In the genomic region with DNA sequence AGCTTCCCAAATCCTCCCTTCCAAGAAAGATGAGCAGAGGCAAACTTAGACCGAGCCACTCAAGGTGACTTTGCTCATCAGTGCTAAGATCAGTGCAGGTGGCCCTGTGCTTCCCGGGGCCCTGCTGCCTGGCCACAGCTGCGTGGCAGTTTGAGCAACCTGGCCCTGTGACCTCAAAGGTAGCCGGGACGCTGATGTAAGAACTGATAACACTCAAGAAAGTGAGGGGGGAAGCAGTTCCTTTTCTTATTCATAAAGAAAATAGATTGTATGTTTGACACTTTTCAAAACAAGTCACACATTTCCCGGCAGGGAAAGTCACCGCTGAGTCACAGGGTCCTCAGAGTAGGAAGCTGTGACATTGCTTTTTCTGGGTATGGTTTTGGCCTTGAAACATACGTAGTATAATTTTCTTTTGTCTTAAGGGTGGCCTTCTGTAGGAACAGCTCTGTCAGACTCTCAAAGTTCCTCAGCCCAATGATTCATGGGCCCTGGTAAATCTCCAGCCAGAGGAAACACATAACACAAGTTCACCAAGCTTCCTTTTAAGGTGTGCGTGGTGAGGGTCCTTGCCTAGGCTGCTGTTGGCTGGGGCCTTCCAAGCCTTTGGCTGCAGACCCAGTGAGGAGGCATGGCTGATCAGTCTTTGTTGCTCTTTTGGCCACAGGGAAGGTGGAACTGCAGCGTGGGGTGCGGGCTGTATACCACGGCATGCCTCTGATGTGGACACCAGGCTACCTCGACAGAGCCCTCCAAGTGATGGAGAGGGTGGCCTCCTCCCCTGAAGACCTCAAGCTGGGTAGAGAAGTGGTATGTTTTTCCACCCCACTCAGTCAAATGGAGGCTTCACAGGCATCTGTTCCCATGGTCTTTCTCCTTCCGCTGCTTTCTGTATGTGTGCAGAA, we compare ENCODE assay signal across 16 mouse cellular contexts.
DNase-seq lines count a peak whose midpoint lies in the region; ATAC-seq and TF ChIP-seq lines count a peak whose summit lies in the region.
"Had no signal": no experiment of that assay in that cellular context is flagged by ENCODE, and none has a peak within 500 bp of the region (broad histone marks: within the 10 kb centered on the region; RNA-seq: fewer than 3 reads in every experiment).

No protein-coding gene starts in this region.

- no peak for ATAC-seq in heart, embryonic 13.5 days (ENCODE audit: extremely low read depth, insufficient number of reproducible peaks, low FRiP score, low TSS enrichment)
- ATAC-seq: forebrain, postnatal 0 days; intestine, embryonic 15.5 days had no signal

- TF ChIP-seq POLR2A in thymus, adult 2 months (IDR thresholded peaks at IDR 0.05; ENCODE audit: control insufficient read depth, extremely low read depth, insufficient read depth, low read length, poor library complexity): no peak

- no peaks in the 10 kb centered on the region for H3K9me3 ChIP-seq in heart, embryonic 13.5 days
- no peaks in the 10 kb centered on the region for H3K9me3 ChIP-seq in hindbrain, embryonic 10.5 days
- H3K9me3 ChIP-seq: intestine, embryonic 15.5 days; midbrain, embryonic 10.5 days had no signal

- H3K4me2 ChIP-seq in heart, embryonic 13.5 days: no peak overlapping the region
- H3K4me2 ChIP-seq: hindbrain, embryonic 14.5 days; intestine, embryonic 15.5 days had no signal

- H3K27ac ChIP-seq in heart, embryonic 13.5 days (replicated peaks): no peak overlapping the region
- peak overlapping the region; percentile 27 for H3K27ac ChIP-seq in thymus, adult 2 months (ENCODE audit: control insufficient read depth, insufficient read depth, low read length)
- H3K27ac ChIP-seq in hindbrain, embryonic 10.5 days: no peak overlapping the region
- H3K27ac ChIP-seq: gastrocnemius, adult 2 months; hindbrain, embryonic 14.5 days; intestine, embryonic 15.5 days; midbrain, embryonic 10.5 days had no signal

- H3K4me3 ChIP-seq in heart, embryonic 13.5 days: no peak overlapping the region
- no peak overlapping the region for H3K4me3 ChIP-seq in thymus, adult 2 months (ENCODE audit: control insufficient read depth, insufficient read depth, low read length)
- H3K4me3 ChIP-seq in hindbrain, embryonic 10.5 days: no peak overlapping the region
- H3K4me3 ChIP-seq: erythroblast, embryonic 14.5 days; gastrocnemius, adult 2 months; intestine, embryonic 15.5 days; midbrain, embryonic 10.5 days had no signal

- 0 out of 2 replicates have a peak overlapping the region, but pooled peaks have one; percentile 3 for H3K9ac ChIP-seq in heart, embryonic 13.5 days
- H3K9ac ChIP-seq: forebrain, postnatal 0 days; hindbrain, embryonic 14.5 days; intestine, embryonic 15.5 days had no signal

- DNase-seq in heart, adult 18-20 months: no peak
- DNase-seq in 416B (ENCODE audit: low read depth): peak; percentile 81
- peak; percentile 44 for DNase-seq in CD4-positive helper T cell, adult 2 months (ENCODE audit: low read depth, low spot score)
- DNase-seq in thymus, adult 2 months: no peak
- DNase-seq in hindbrain, embryonic 10.5 days (ENCODE audit: low spot score): no peak
- no peak for DNase-seq in kidney, postnatal 4 days
- DNase-seq: forebrain, postnatal 0 days; gastrocnemius, adult 2 months; layer of hippocampus, postnatal 36 days; lung, adult 18-20 months had no signal

- no peaks in the 10 kb centered on the region for H3K27me3 ChIP-seq in heart, embryonic 13.5 days (replicated peaks)
- H3K27me3 ChIP-seq in thymus, adult 2 months (ENCODE audit: control insufficient read depth, insufficient read depth, low read length): no peaks in the 10 kb centered on the region
- H3K27me3 ChIP-seq in hindbrain, embryonic 10.5 days (ENCODE audit: insufficient read depth, poor library complexity, severe bottlenecking): no peaks in the 10 kb centered on the region
- H3K27me3 ChIP-seq: CH12.LX; intestine, embryonic 15.5 days had no signal

- no peak for TF ChIP-seq CTCF in thymus, adult 2 months (IDR thresholded peaks at IDR 0.05; ENCODE audit: borderline replicate concordance, control insufficient read depth, extremely low read depth, insufficient read depth, low read length, poor library complexity)

- peaks cover 45% of the 10 kb centered on the region for H3K4me1 ChIP-seq in heart, embryonic 13.5 days
- H3K4me1 ChIP-seq in thymus, adult 2 months (replicated peaks; ENCODE audit: control insufficient read depth, insufficient read depth, low read length): peaks cover 33% of the 10 kb centered on the region
- peaks cover 39% of the 10 kb centered on the region for H3K4me1 ChIP-seq in hindbrain, embryonic 10.5 days (replicated peaks)

- H3K36me3 ChIP-seq in heart, embryonic 13.5 days: peaks cover 84% of the 10 kb centered on the region
- no peaks in the 10 kb centered on the region for H3K36me3 ChIP-seq in thymus, adult 2 months (ENCODE audit: control insufficient read depth, insufficient read depth, low read length)
- peaks cover 80% of the 10 kb centered on the region for H3K36me3 ChIP-seq in hindbrain, embryonic 10.5 days

- 81% methylated on average over 14 of the region's 14 CpGs for WGBS in heart, embryonic 13.5 days
- 20% methylated on average over 14 of the region's 14 CpGs for WGBS in thymus, adult 2 months
- WGBS in hindbrain, embryonic 10.5 days: 93% methylated on average over 14 of the region's 14 CpGs

Comparison
In these comparisons a context has a peak if more than half of its experiments do, and no peak if none do; other contexts are left out.
1. DNase-seq: peak in 416B (single experiment) and CD4-positive helper T cell, adult 2 months (single experiment); none in heart, adult 18-20 months (0 of 2), thymus, adult 2 months (single experiment), hindbrain, embryonic 10.5 days (single experiment) and kidney, postnatal 4 days (0 of 2).